Mouse (Mus musculus): ENCODE data around the gene Rnf225.

Rnf225 gene

GRCm38 (mm10) chr7:12980291-12980690 lies 53.1 kb downstream of the Rnf225 start:
- in situ Hi-C loops (cut with MboI, MseI): no loop called here
